Mouse (Mus musculus) bone marrow macrophage, adult 2 months (primary cell): ENCODE data around the gene Nsd1.

Experiments used
- CTCF ChIP-seq: IDR thresholded peaks from 2 replicates; pipeline ENCODE4 v1.5.1; 2012; ENCODE audit warnings: low read depth, mild to moderate bottlenecking, low read length, moderate library complexity
- POLR2A ChIP-seq: IDR thresholded peaks from 2 replicates; pipeline ENCODE4 v1.6.1; 2012; ENCODE audit warnings: mild to moderate bottlenecking, low read depth, low read length, borderline replicate concordance

DNA sequence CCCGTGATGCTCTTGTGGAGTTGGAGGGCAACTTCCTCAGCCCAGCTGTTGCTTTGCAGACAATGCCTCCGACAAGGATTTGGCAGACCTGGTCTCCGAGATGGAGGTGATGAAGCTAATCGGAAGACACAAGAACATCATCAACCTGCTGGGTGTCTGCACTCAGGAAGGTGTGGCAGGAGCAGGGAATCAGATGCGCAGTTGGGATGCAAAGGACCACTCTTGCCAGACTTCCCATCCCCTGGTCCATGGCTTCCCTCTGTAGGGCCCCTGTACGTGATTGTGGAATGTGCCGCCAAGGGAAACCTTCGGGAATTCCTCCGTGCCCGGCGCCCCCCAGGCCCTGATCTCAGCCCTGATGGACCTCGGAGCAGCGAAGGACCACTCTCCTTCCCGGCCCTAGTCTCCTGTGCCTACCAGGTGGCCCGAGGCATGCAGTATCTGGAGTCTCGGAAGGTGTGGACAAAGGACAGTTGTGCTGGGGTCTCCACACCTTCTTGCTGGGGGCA lies 43.7 kb upstream of the Nsd1 start:
- TF ChIP-seq CTCF (no peak), POLR2A (no peak)
